In genomic region chr3:95241498-95241897, GRCm38 (mm10) we compare ENCODE assay signal across 12 mouse cellular contexts. TPM values are rescaled to one million over a fixed set of nuclear protein-coding genes. Genes with fewer than 3 reads are reported as not detected.
DNase-seq lines count a peak whose midpoint lies in the region; ATAC-seq and TF ChIP-seq lines count a peak whose summit lies in the region.
"Had no signal": no experiment of that assay in that cellular context is flagged by ENCODE, and none has a peak within 500 bp of the region (broad histone marks: within the 10 kb centered on the region; RNA-seq: fewer than 3 reads in every experiment).

Gene Gm128, minus strand, starts transcription at chr3:95241598.

- no peak for ATAC-seq in heart, postnatal 0 days (ENCODE audit: insufficient read depth, low read depth)
- ATAC-seq in lung, postnatal 0 days: no peak
- no peak for ATAC-seq in embryonic facial prominence, embryonic 13.5 days (ENCODE audit: insufficient number of reproducible peaks, insufficient read depth, low FRiP score, low TSS enrichment, low read depth)
- no peak for ATAC-seq in liver, embryonic 13.5 days (ENCODE audit: low read depth)
- no peak for ATAC-seq in erythroblast, adult 5-6 weeks (replicated peaks; ENCODE audit: low FRiP score, poor library complexity, severe bottlenecking)
- ATAC-seq in erythroid progenitor cell, adult 5-6 weeks (replicated peaks; ENCODE audit: low FRiP score, poor library complexity, severe bottlenecking): no peak

- H3K4me1 ChIP-seq in heart, postnatal 0 days (ENCODE audit: control insufficient read depth, insufficient read depth): 0 out of 2 replicates have a peak, but pooled peaks cover 5% of the 10 kb centered on the region
- H3K4me1 ChIP-seq in lung, postnatal 0 days (ENCODE audit: insufficient read depth, low read depth, low read length): no peaks in the 10 kb centered on the region
- H3K4me1 ChIP-seq in lung, adult 2 months (ENCODE audit: control insufficient read depth, insufficient read depth, low read length): no peaks in the 10 kb centered on the region; the same call in 1 of the 2 replicates
- 0 out of 2 replicates have a peak, but pooled peaks cover 3% of the 10 kb centered on the region for H3K4me1 ChIP-seq in embryonic facial prominence, embryonic 13.5 days
- H3K4me1 ChIP-seq in liver, embryonic 13.5 days (replicated peaks): peaks cover 11% of the 10 kb centered on the region

- intact Hi-C loops in heart, postnatal 25 days (cut with DNase I): no loop called here

- TF ChIP-seq EP300 in heart, postnatal 0 days (IDR thresholded peaks at IDR 0.05; ENCODE audit: low read depth): no peak
- TF ChIP-seq EP300 in lung, postnatal 0 days (IDR thresholded peaks at IDR 0.05): no peak

- 75% methylated on average over 7 of the region's 7 CpGs for WGBS in heart, postnatal 0 days
- WGBS in lung, postnatal 0 days: 71% methylated on average over 7 of the region's 7 CpGs
- 72% methylated on average over 7 of the region's 7 CpGs for WGBS in lung, adult 2 months
- WGBS in embryonic facial prominence, embryonic 13.5 days: 80% methylated on average over 7 of the region's 7 CpGs
- 76% methylated on average over 7 of the region's 7 CpGs for WGBS in liver, embryonic 13.5 days (ENCODE audit: insufficient replicate concordance)

- peaks cover 4% of the 10 kb centered on the region for H3K36me3 ChIP-seq in heart, postnatal 0 days (replicated peaks; ENCODE audit: control insufficient read depth, insufficient read depth, low read length)
- H3K36me3 ChIP-seq in lung, postnatal 0 days (ENCODE audit: insufficient read depth, low read length): no peaks in the 10 kb centered on the region
- peaks cover 34% of the 10 kb centered on the region for H3K36me3 ChIP-seq in embryonic facial prominence, embryonic 13.5 days
- peaks cover 19% of the 10 kb centered on the region for H3K36me3 ChIP-seq in liver, embryonic 13.5 days

- peak within 1 kb of the TSS; percentile 19; the same call in 1 of the 2 replicates for H3K9ac ChIP-seq in heart, postnatal 0 days (replicated peaks; ENCODE audit: low read depth, low read length)
- no peak within 1 kb of the TSS for H3K9ac ChIP-seq in lung, postnatal 0 days (replicated peaks; ENCODE audit: low read depth)
- peak within 1 kb of the TSS; percentile 32; the same call in 1 of the 2 replicates for H3K9ac ChIP-seq in embryonic facial prominence, embryonic 13.5 days
- peak within 1 kb of the TSS; percentile 28; the same call in 1 of the 2 replicates for H3K9ac ChIP-seq in liver, embryonic 13.5 days
- H3K9ac ChIP-seq: embryonic facial prominence, embryonic 15.5 days had no signal

- H3K27me3 ChIP-seq in heart, postnatal 0 days (ENCODE audit: control insufficient read depth, insufficient read depth, low read length): no peaks in the 10 kb centered on the region
- H3K27me3 ChIP-seq in lung, postnatal 0 days (replicated peaks; ENCODE audit: insufficient read depth, low read length): no peaks in the 10 kb centered on the region
- H3K27me3 ChIP-seq in embryonic facial prominence, embryonic 13.5 days: no peaks in the 10 kb centered on the region
- H3K27me3 ChIP-seq in liver, embryonic 13.5 days: no peaks in the 10 kb centered on the region
- H3K27me3 ChIP-seq: CH12.LX; embryonic facial prominence, embryonic 15.5 days had no signal

- H3K27ac ChIP-seq in heart, postnatal 0 days (ENCODE audit: low read depth): no peak within 1 kb of the TSS
- H3K27ac ChIP-seq in lung, postnatal 0 days (ENCODE audit: low read length): no peak within 1 kb of the TSS
- H3K27ac ChIP-seq in embryonic facial prominence, embryonic 13.5 days: no peak within 1 kb of the TSS
- H3K27ac ChIP-seq in liver, embryonic 13.5 days: no peak within 1 kb of the TSS
- H3K27ac ChIP-seq: embryonic facial prominence, embryonic 15.5 days had no signal

- no peak within 1 kb of the TSS for H3K4me2 ChIP-seq in heart, postnatal 0 days (ENCODE audit: low read depth, low read length)
- H3K4me2 ChIP-seq in lung, postnatal 0 days (replicated peaks; ENCODE audit: low read depth, low read length): 0 out of 2 replicates have a peak within 1 kb of the TSS, but pooled peaks have one; percentile 22
- H3K4me2 ChIP-seq in embryonic facial prominence, embryonic 13.5 days: peak within 1 kb of the TSS; percentile 12; the same call in 1 of the 2 replicates
- peak within 1 kb of the TSS; percentile 8 for H3K4me2 ChIP-seq in liver, embryonic 13.5 days
- H3K4me2 ChIP-seq: embryonic facial prominence, embryonic 15.5 days had no signal

- TF ChIP-seq CTCF in heart, postnatal 0 days (IDR thresholded peaks at IDR 0.05; ENCODE audit: low read depth): no peak
- no peak for TF ChIP-seq CTCF in lung, postnatal 0 days (IDR thresholded peaks at IDR 0.05)
- no peak for TF ChIP-seq CTCF in lung, adult 2 months (IDR thresholded peaks at IDR 0.05; ENCODE audit: insufficient read depth, low read length)

- no peak for DNase-seq in heart, postnatal 0 days (ENCODE audit: low spot score)
- DNase-seq in heart, postnatal 25 days (ENCODE audit: low spot score): no peak
- DNase-seq in lung, postnatal 0 days (ENCODE audit: low spot score): no peak
- no peak for DNase-seq in lung, adult 2 months
- DNase-seq in liver, embryonic 13.5 days: no peak
- DNase-seq: cerebellum, adult 8-10 months had no signal

- H3K4me3 ChIP-seq in heart, postnatal 0 days (ENCODE audit: low read depth, low read length): no peak within 1 kb of the TSS
- H3K4me3 ChIP-seq in lung, postnatal 0 days (ENCODE audit: low read depth, low read length): no peak within 1 kb of the TSS
- H3K4me3 ChIP-seq in lung, adult 2 months (replicated peaks; ENCODE audit: extremely low read depth, low read depth, low read length): no peak within 1 kb of the TSS
- H3K4me3 ChIP-seq in embryonic facial prominence, embryonic 13.5 days: no peak within 1 kb of the TSS
- no peak within 1 kb of the TSS for H3K4me3 ChIP-seq in liver, embryonic 13.5 days (replicated peaks)
- H3K4me3 ChIP-seq: embryonic facial prominence, embryonic 15.5 days had no signal

- no peak for TF ChIP-seq POLR2A in lung, adult 2 months (IDR thresholded peaks at IDR 0.05; ENCODE audit: borderline replicate concordance, extremely low read depth, low read depth, low read length)

- no peaks in the 10 kb centered on the region for H3K9me3 ChIP-seq in heart, postnatal 0 days (replicated peaks; ENCODE audit: control insufficient read depth, low read length)
- H3K9me3 ChIP-seq in lung, postnatal 0 days (ENCODE audit: low read length): no peaks in the 10 kb centered on the region
- H3K9me3 ChIP-seq in embryonic facial prominence, embryonic 13.5 days: no peaks in the 10 kb centered on the region
- no peaks in the 10 kb centered on the region for H3K9me3 ChIP-seq in liver, embryonic 13.5 days (replicated peaks)
- H3K9me3 ChIP-seq: embryonic facial prominence, embryonic 15.5 days had no signal

RNA-seq across cellular contexts. Expression of gene Gm128, which starts in this region (rescaled TPM):
- total RNA-seq in heart, postnatal 0 days (2014; rRNA removed; ENCODE audit: low replicate concordance): 1.1 TPM in 1 of 2 replicates, not detected in the other
- polyA plus RNA-seq in heart, postnatal 0 days (2015; fragmentation: Nextera tagmentation; extraction: Ambion mirVana): 0.07 TPM in 1 of 2 replicates, not detected in the other
- total RNA-seq in heart, postnatal 25 days (2021): not detected
- 1.5 and 1.6 TPM in 2 replicates for polyA plus RNA-seq in lung, postnatal 0 days (2015; fragmentation: Nextera tagmentation; extraction: Ambion mirVana)
- polyA plus RNA-seq in lung, adult 2 months (2012; rRNA removed): 0.98 and 1.1 TPM in 2 replicates
- polyA plus RNA-seq in embryonic facial prominence, embryonic 13.5 days (2015; fragmentation: Nextera tagmentation; extraction: Ambion mirVana): 0.46 and 0.61 TPM in 2 replicates
- polyA plus RNA-seq in liver, embryonic 13.5 days (2015; fragmentation: Nextera tagmentation; extraction: Ambion mirVana): 0.16 and 0.21 TPM in 2 replicates
- total RNA-seq in erythroblast, adult 5-6 weeks (2015; ENCODE audit: low replicate concordance): not detected in 2 replicates
- not detected in 2 replicates for total RNA-seq in erythroblast, adult 5-6 weeks (2017; ENCODE audit: low replicate concordance)
- total RNA-seq in erythroid progenitor cell, adult 5-6 weeks (2015; ENCODE audit: low replicate concordance): not detected in 2 replicates
- total RNA-seq in erythroid progenitor cell, adult 5-6 weeks (2017; ENCODE audit: low replicate concordance): not detected in 2 replicates
- total RNA-seq: CH12.LX had no signal
- polyA plus RNA-seq: hindbrain, embryonic 11.5 days had no signal
